Mouse (Mus musculus): ENCODE results near the gene Galnt4. TPM values are rescaled to one million over a fixed set of nuclear protein-coding genes. Genes with fewer than 3 reads are reported as not detected.
"Not testable (repeated sequence)": the region's sequence is repeated elsewhere in the genome, so short reads cannot be mapped to it uniquely, and the experiment has no call there.

Galnt4 gene
- polyA plus RNA-seq, 1 experiment from 2014 or later, result 5.1 TPM

GRCm38 (mm10) chr10:99133321-99133875, 25.4 kb downstream of the Galnt4 start:
- no peak for ATAC-seq (ENCODE audit: low FRiP score)
- Histone ChIP-seq H3K36me3 (replicated peaks) (peaks cover 29% of the 10 kb centered on the region), H3K27me3 (no peaks in the 10 kb centered on the region), H3K27ac (no peak overlapping the region), H3K4me2 (no peak overlapping the region), H3K9ac (no peak overlapping the region), H3K4me3 (replicated peaks) (no peak overlapping the region), H3K9me3 (no peaks in the 10 kb centered on the region), H3K4me1 (peaks cover 12% of the 10 kb centered on the region; the same call in 1 of the 2 replicates)
- WGBS, result 96% methylated on average over 16 of the region's 16 CpGs

DNA sequence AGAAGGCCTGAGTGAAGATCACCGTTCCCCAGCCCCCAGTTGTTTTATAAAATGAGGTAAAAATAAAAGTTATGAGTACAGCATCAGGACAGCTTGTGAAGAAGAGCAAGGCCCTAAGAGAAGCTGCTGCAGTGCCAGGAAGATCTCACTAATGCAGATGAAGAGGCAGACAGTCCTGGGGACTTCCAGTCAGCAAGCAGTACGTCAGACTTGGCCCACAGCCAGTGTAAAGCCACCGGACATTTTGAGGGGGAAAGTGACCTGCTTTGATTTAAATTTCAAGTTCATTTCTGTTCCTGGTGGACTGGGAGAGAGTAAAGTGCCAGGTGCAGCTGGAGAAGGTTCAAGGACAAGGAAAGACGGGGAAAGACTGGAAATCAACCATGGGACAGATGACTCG, 28.4 kb downstream of the Galnt4 start:
- Histone ChIP-seq H3K9ac (no peak overlapping the region), H3K9me3 (no peaks in the 10 kb centered on the region), H3K36me3 (replicated peaks) (peaks cover 17% of the 10 kb centered on the region), H3K4me3 (replicated peaks) (no peak overlapping the region), H3K27ac (no peak overlapping the region), H3K4me1 (peaks cover 3% of the 10 kb centered on the region; the same call in 1 of the 2 replicates), H3K4me2 (no peak overlapping the region), H3K27me3 (no peaks in the 10 kb centered on the region)
- WGBS, result 90% methylated on average over 5 of the region's 5 CpGs
- ATAC-seq (ENCODE audit: low FRiP score), result no peak

- no peak overlapping the region for H3K9ac ChIP-seq
- H3K27ac ChIP-seq, result no peak overlapping the region
- peaks cover 15% of the 10 kb centered on the region for H3K36me3 ChIP-seq (replicated peaks)
- no peak overlapping the region for H3K4me2 ChIP-seq
- H3K4me3 ChIP-seq (replicated peaks), result no peak overlapping the region
- no peaks in the 10 kb centered on the region for H3K27me3 ChIP-seq
- no peaks in the 10 kb centered on the region for H3K4me1 ChIP-seq
- WGBS, result 91% methylated on average over 8 of the region's 8 CpGs
- ATAC-seq (ENCODE audit: low FRiP score), result no peak
- no peaks in the 10 kb centered on the region for H3K9me3 ChIP-seq
Measured at GRCm38 (mm10) chr10:99145611-99146010, 37.7 kb downstream of the Galnt4 start.

- no peak overlapping the region for H3K4me3 ChIP-seq (replicated peaks)
- WGBS, result 94% methylated on average over 8 of the region's 8 CpGs
- no peak for ATAC-seq (ENCODE audit: low FRiP score)
- H3K27ac ChIP-seq, result no peak overlapping the region
- no peaks in the 10 kb centered on the region for H3K27me3 ChIP-seq
- peaks cover 15% of the 10 kb centered on the region for H3K36me3 ChIP-seq (replicated peaks)
- H3K9me3 ChIP-seq, result no peaks in the 10 kb centered on the region
- H3K4me2 ChIP-seq, result no peak overlapping the region
- no peak overlapping the region for H3K9ac ChIP-seq
- H3K4me1 ChIP-seq, result no peaks in the 10 kb centered on the region
Measured at GRCm38 (mm10) chr10:99146596-99146995, 38.6 kb downstream of the Galnt4 start.

- Histone ChIP-seq H3K4me3 (replicated peaks) (no peak overlapping the region), H3K9ac (no peak overlapping the region), H3K9me3 (no peaks in the 10 kb centered on the region), H3K27ac (no peak overlapping the region), H3K4me2 (no peak overlapping the region), H3K36me3 (replicated peaks) (peaks cover 11% of the 10 kb centered on the region), H3K4me1 (no peaks in the 10 kb centered on the region), H3K27me3 (no peaks in the 10 kb centered on the region)
- 89% methylated on average over 6 of the region's 6 CpGs for WGBS
- no peak for ATAC-seq (ENCODE audit: low FRiP score)
Measured at GRCm38 (mm10) chr10:99150016-99150415, 42.1 kb downstream of the Galnt4 start.

DNA sequence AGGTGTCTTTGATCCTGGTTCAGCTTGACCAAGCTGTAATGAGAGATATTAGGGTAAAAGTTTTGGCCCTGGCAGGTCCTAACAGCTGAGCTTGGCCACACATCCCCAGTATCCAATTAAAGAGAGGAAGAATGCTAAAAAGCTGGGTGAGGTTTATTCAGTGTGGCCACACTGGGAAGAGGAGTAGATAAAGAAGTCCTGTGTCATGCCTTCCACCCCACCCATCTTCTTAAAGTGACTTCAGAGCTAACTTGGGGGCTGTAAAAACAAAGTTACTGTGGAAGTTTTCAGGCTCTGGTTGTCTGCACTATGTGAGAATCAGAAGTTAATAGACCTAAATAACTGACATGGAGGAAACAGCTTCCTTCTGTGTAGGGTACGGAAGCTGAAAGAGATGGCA, 43.6 kb downstream of the Galnt4 start:
- Histone ChIP-seq H3K27ac (no peak overlapping the region), H3K4me3 (replicated peaks) (no peak overlapping the region), H3K4me2 (no peak overlapping the region), H3K9ac (no peak overlapping the region), H3K9me3 (no peaks in the 10 kb centered on the region), H3K36me3 (replicated peaks) (peaks cover 16% of the 10 kb centered on the region), H3K27me3 (no peaks in the 10 kb centered on the region), H3K4me1 (no peaks in the 10 kb centered on the region)
- WGBS, result 97% methylated on average over 1 of the region's 1 CpGs
- no peak for ATAC-seq (ENCODE audit: low FRiP score)

DNA sequence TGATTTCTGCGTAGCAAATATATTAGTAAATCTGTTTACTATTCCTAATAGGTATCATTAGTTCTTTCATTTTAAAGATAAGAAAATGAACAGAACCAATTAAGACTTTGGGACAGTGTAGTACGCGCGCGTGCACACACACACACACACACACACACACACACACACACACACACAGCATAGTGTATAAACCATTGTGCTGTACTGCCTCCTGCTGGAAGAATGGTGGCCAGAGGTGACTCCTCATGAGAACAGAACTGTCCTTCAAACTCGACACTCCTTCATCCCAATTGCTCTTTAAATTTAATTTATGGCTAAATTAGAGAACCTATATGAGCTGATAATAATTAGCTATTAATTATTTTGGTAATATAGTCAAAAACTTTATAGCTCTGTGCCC, 44.1 kb downstream of the Galnt4 start:
- no peaks in the 10 kb centered on the region for H3K4me1 ChIP-seq
- H3K4me2 ChIP-seq, result no peak overlapping the region
- no peaks in the 10 kb centered on the region for H3K9me3 ChIP-seq
- H3K4me3 ChIP-seq (replicated peaks), result no peak overlapping the region
- no peak overlapping the region for H3K9ac ChIP-seq
- WGBS, result 96% methylated on average over 6 of the region's 6 CpGs
- H3K27ac ChIP-seq, result no peak overlapping the region
- no peak for ATAC-seq (ENCODE audit: low FRiP score)
- peaks cover 21% of the 10 kb centered on the region for H3K36me3 ChIP-seq (replicated peaks)
- H3K27me3 ChIP-seq, result no peaks in the 10 kb centered on the region

DNA sequence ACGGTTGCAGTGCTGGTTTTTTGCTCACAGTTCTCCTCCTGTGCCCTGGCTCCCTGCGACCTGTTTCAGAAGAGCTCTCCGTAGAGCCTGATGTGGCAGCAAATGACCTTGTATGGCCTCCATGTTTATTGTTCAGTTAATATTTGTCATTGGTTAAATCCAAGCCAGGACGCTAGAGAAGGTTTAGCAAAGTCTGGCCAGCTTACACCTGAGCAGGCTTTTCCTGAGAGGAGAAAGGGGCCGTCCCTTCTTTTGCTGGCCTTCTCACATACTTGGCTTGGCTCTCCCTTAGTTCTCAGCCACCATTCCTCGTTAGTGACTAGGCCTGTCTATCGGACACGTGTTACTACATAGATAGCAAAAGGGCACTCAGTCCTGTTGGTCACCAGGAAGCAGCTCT, 46.7 kb downstream of the Galnt4 start:
- Histone ChIP-seq H3K27me3 (no peaks in the 10 kb centered on the region), H3K9ac (no peak overlapping the region), H3K27ac (no peak overlapping the region), H3K4me1 (no peaks in the 10 kb centered on the region), H3K36me3 (replicated peaks) (peaks cover 17% of the 10 kb centered on the region), H3K4me2 (no peak overlapping the region), H3K9me3 (no peaks in the 10 kb centered on the region), H3K4me3 (replicated peaks) (no peak overlapping the region)
- 86% methylated on average over 8 of the region's 8 CpGs for WGBS
- no peak for ATAC-seq (ENCODE audit: low FRiP score)

DNA sequence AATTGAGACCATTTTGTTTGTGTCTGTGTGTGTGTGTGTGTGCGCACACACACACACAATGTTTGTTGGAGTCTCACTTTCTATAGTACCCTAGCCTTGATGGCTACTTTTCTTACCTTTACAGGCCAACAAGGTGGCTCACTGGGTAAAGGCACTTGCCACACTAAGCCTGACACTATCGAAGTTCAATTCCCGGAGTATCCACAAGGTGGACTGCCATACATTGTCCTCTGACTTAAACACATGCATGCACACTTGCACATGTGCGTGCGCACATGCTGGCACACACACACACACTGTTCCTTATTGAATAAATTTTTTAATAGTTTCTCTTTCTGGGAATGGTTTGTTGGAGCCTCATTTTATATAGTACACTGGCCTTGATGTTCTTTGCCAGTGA, 48.8 kb downstream of the Galnt4 start:
- 97% methylated on average over 5 of the region's 5 CpGs for WGBS
- H3K36me3 ChIP-seq (replicated peaks), result peaks cover 20% of the 10 kb centered on the region
- no peaks in the 10 kb centered on the region for H3K4me1 ChIP-seq
- ATAC-seq (ENCODE audit: low FRiP score), result no peak
- no peak overlapping the region for H3K4me3 ChIP-seq (replicated peaks)
- no peaks in the 10 kb centered on the region for H3K27me3 ChIP-seq
- H3K27ac ChIP-seq, result no peak overlapping the region
- H3K9ac ChIP-seq, result no peak overlapping the region
- no peak overlapping the region for H3K4me2 ChIP-seq
- H3K9me3 ChIP-seq, result no peaks in the 10 kb centered on the region

- WGBS, result 94% methylated on average over 10 of the region's 10 CpGs
Measured at GRCm38 (mm10) chr10:99157697-99158096, 49.7 kb downstream of the Galnt4 start.

GRCm38 (mm10) chr10:99161987-99162582, 54.1 kb downstream of the Galnt4 start:
- WGBS, result 34% methylated on average over 8 of the region's 8 CpGs
- no peak for ATAC-seq (ENCODE audit: low FRiP score)
- Histone ChIP-seq H3K27me3 (no peaks in the 10 kb centered on the region), H3K4me3 (replicated peaks) (no peak overlapping the region), H3K27ac (no peak overlapping the region), H3K9me3 (no peaks in the 10 kb centered on the region), H3K4me2 (no peak overlapping the region), H3K36me3 (replicated peaks) (peaks cover 10% of the 10 kb centered on the region), H3K9ac (no peak overlapping the region), H3K4me1 (0 out of 2 replicates have a peak, but pooled peaks cover 4% of the 10 kb centered on the region)

More at GRCm38 (mm10) chr10:99157697-99158096, 49.7 kb downstream of the Galnt4 start:
- H3K4me2 ChIP-seq; H3K27me3 ChIP-seq; H3K4me3 ChIP-seq (replicated peaks); H3K4me1 ChIP-seq; H3K9ac ChIP-seq; H3K9me3 ChIP-seq; H3K27ac ChIP-seq; ATAC-seq (ENCODE audit: low FRiP score): not testable (repeated sequence)
- peaks cover 20% of the 10 kb centered on the region for H3K36me3 ChIP-seq (replicated peaks)
